Mouse (Mus musculus) induced T-regulatory cell, adult 2 months (primary cell): ENCODE measurements around the gene Ctnnal1.
"Not testable (repeated sequence)": the region's sequence is repeated elsewhere in the genome, so short reads cannot be mapped to it uniquely, and the experiment has no call there.

Experiments used
- DNase-seq: peaks from one replicate; pipeline ENCODE4 v3.0.0-alpha.2; 2012; ENCODE audit warnings: low read depth

The Ctnnal1 gene

DNA sequence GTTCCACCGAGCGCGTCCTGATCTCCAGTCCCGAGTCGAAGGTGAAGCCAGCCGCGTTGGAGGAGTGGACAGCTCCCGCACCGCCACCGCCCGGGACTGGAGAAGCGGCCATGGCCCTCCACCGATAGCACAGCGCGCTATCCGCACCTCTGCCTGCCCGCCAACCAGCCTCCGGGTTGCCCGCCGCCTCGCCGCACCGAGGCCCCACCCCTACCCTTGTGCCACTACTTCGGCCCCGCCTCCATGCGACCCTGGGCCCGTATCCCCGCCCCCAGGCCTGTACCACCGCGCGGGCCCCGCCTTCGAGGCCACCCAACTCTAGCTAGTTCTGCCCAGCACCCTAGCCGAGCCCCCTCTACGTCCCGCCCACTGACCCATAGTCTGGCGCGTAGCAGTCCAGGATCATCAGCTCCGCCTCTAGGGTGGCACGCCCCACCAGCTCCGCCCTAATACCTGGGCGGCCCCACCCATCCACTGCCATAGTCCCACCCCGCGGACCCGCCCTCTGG lies at the start of gene Ctnnal1:
Gene Ctnnal1, minus strand, starts transcription at position 186 of the 509 bp plus-strand sequence.
- peak; percentile 82 for DNase-seq

DNA sequence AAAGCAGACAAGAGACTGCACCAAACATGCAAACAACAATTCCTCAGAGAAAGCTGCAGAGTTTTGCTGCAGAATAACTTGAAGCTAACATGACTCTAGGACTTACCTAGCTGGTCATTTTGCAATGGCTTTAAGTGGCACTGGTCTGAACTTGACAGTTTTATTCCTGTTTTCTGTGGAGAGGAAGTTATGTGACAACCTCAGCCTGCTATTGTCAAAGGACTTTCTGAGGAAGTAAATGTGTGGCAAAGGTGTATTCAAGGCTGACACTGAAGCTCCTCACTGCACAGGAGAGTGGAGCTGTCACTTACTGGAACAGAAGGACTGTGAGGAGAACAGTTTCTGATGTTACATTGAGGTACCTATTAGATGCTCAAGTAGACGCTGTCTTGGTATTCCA lies 49.8 kb upstream of the Ctnnal1 start:
- no peak for DNase-seq

DNA sequence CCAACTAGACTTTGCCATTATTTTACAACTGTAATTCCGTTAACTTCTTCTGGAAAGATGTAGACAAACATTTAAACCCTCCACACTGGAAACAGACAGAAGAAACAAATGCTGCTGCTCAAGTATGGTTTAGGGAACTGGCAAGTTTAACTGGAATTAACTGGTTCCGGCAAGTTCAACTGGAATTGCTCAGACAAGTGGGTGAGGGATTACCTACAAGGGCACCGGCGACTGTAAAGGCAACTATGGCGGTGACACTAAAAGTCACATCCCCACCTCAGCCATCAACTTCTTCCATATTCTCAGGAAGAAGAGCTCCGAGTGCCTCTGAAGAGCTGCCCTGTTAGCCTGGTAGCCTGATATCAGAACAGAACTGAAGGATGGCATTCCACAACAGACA lies 49.4 kb upstream of the Ctnnal1 start:
- DNase-seq = no peak

DNA sequence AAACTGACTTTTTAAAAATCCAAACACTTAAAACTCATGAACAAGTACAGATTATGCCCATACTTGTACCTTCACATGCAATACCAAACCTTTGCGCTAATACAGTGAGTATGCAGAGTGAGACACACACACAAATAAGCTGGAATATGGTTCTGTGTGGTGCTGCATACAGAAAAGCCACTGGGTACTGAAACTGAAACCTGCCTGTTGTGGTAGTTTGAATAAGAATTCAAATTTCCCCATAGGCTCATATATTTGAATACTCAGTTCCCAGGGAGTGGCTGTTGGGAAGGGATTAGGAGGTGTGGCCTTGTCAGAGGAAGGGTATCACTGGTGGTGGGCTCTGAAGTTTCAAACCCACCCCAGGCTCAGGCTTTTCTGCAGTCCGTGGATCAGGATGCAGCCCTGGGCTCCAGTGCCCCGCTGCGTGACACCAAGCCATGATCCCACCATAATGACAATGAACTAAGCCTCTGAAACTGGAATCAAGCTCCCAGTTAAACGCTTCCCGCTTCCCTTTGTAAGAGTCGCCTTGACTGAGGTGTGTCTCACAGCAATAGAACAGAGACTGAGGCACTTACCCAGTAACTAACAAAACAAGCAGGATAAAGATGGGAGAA lies 47.5 kb upstream of the Ctnnal1 start:
- DNase-seq = no peak

DNA sequence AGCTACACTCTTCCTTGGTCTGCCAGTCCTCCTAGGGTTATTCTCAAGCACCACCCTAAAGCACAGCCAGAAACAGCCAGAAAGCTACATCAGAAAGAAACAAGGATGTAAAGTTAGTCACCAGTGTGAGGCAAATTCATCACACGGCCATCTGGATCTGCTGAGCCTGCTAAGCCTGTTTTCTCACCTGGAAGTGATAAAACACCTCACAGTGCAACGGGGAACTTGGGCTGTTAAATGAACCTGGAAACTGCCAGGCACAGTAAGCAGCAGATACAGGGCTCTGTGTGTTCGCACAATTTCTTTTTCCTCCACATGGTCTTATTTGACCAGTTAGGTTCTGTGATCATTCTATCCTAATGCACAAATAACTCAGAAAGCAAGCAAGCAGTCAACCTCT lies 44.6 kb upstream of the Ctnnal1 start:
- no peak for DNase-seq

DNA sequence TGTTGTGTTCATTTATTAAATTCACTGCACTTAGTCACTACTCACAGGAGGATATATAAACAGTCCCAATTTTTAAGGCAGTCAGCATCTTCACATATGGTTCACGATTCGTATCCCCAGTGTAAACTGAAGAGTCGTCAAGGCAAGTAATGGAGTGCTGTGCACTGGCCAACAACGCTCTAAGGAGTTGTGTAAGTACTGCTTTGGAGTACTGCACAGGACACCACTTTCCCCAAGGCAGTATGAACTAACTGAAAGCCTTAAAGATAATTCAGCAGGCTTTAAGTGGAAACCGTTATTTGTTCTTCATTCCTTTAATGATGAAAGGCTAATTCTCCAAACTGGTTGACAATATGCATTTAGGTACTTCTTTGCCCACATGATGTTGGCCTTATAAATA lies 42.7 kb upstream of the Ctnnal1 start:
- DNase-seq = no peak

DNA sequence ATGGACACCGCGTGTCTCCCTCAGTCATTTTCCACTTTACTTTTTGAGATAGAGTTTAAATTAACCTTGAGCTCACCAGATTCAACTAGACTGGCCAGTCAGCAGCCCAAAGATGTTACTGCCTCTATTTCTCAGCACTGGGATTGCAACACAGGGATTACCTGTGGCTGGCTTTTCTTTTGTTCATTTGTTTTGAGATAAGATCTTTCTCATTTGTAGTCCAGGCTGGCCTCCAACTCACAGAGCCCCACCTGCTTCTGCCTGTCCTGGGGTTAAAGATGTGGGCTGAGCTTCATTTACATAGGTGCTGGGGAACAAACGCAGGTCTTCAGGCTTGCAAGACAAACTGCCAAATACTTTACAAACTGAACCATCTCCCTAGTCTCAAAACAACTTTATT lies 41.9 kb upstream of the Ctnnal1 start:
- DNase-seq = no peak

DNA sequence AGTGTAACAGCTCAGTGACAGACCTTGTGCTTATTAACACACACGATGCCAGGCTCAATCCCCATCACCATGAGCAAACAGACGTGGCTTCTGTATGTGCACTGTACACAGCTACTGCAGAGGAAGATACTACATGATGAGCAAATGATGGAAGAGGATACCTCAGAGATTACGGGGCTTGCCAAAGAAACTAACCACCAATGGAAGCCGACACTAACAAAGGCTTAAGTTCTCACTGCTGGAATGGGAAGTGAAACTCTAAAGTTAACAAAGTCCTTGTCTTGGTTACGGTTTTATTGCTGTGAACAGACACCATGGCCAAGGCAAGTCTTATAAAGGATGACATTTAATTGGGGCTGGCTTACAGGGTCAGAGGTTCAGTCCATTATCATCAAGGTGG lies 40.5 kb upstream of the Ctnnal1 start:
- no peak for DNase-seq

DNA sequence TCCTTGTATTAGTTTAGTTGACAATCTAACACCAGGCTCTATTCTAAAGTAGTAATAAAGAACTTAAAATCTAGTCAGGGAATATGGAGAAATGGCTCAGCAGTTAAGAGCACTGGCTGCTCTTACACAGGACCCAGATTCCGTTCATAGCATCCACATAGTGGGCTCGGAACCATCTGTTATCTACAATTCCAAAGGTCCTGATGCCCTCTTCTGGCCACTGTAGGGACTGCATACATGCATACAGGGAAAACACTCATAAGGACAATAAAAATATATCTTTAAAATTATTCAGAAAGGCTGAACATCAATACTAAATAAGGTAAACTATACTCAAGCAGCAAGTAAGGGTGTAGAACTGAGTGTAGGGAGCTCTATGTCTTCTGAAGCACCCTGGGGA lies 36.7 kb upstream of the Ctnnal1 start:
- peak; percentile 42 for DNase-seq

DNA sequence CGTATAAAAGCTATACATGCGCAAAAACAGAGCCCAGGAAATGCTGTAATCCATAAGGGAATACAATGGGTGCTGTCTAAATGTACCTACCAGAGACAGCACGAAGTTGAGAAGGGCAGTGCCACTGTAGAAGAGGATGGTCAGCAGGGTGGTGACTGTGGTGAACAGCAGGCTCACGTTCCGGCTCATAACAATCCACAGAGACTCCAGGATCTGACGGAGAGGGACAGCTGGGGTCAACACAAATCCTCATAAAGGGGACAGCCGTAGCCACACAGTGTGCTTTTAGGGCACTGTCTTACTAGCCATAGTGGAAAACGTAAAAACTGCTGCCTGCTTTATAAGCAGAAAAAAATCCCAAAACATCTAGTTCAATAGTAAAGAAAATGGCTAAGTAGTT lies 34.2 kb upstream of the Ctnnal1 start:
- no peak for DNase-seq

DNA sequence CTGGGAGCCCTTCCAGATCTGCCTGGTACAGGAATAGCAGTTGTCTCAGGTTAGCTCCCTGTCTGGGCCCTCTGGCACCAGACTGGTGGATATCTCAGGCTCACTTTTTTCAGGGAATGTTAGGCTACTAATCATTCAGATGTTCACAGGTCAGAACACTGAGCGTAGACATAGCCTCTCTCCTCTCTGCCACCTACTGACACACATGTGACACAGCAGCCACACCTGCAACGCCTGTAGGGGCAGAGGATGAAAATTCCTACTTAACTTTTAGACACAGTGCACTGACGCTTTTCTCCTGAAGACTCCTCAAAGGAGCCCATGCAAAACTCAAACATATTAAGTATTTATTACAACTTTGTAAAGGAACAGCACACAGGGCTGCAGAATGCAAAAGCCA lies 32.5 kb upstream of the Ctnnal1 start:
- DNase-seq = no peak

DNA sequence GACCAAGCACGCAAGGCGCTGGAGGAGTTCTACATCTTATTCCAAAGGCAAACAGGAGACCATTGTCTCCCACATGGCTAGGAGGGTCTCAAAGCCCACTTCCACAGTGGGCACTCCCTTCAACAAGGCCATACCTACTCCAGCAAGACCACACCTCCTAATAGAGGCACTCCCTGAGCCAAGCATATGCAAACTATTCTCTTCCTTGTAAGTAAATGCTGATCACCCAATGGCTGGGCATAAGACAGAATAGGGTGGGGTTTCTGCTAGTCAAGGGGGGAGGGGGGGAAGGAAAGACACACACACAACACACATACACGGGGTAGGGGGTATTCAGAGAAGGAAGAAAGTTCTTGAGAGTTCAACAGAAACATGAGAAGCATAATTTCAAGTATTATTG lies 29.2 kb upstream of the Ctnnal1 start:
- DNase-seq = no peak

DNA sequence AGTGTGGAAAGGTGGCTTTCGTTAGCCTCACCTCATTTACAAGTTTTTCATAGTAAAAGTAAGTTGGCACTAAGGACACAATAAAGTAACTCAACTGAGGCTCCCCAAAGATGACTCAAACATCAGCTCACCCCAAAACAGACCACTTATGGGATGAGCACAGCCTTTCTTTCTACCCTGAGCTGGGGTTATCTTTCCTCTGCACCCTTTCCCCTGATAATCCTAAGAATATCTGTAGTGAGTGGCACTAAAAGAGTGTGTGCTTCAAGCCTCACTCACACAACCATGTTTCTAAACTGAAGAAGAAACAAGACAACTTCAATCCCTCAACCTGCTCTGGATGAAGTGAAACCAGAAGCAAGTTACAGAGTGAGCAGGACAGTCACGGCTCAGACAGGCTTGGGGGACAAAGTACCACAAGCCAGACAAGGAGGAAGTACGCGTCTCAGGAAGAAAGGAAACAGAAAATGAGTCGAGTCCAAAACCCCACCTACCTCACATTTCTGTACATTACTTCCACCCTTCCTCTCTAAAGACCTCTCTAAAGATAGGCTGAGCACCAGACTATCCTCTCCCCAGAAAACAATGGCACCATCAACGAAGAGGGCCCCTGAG lies 27.6 kb upstream of the Ctnnal1 start:
- peak; percentile 21 for DNase-seq

DNA sequence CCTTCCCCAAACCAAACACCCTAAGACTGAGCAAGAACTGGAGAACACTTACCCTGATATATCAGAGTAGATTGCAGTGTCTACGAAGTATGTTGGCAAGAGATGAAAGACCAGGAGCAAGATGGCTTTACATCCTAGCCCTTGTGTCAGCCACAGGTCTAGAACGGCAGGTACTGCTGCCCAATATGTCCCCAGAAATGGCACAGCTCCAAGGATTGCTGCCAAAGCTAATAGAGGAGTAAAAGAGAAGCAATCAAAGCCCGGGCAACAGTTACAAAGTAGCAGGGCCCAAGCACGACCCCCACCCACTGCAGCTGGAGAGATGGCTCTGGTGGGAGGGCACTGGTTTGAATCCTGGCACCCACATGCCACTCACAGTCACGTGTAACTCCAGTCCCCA lies 23.5 kb upstream of the Ctnnal1 start:
- DNase-seq = no peak

DNA sequence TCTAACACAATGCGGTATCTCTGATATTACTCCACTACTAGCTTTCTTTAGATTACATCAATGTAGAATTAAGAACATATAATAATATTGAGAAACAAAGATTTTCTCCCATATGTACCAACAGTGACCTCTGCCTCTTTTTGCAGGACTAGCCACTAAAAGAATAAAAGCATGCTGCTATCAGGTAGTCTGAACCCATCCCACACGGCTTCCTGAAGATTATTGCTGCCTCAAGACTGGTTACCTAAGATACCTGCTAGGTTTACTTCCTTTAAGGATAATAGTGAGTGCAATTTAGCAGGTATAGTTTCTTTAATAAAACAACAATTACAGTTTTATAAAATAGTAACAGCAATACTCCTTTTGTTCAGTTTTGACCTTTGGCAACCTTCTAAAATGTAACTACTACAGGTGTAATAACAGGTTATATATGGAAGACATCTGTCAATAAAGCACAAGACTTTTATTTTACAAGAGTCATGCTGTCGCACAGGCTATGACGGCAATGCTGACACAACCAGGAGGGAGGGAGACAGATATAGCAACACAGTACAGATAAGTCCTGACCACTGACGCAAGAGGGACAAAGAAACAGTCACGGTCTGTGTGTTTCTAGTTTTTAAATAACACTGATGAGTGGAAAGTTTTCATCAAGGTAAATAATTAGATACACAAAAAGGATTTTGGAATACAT lies 21.4 kb upstream of the Ctnnal1 start:
- DNase-seq = no peak

DNA sequence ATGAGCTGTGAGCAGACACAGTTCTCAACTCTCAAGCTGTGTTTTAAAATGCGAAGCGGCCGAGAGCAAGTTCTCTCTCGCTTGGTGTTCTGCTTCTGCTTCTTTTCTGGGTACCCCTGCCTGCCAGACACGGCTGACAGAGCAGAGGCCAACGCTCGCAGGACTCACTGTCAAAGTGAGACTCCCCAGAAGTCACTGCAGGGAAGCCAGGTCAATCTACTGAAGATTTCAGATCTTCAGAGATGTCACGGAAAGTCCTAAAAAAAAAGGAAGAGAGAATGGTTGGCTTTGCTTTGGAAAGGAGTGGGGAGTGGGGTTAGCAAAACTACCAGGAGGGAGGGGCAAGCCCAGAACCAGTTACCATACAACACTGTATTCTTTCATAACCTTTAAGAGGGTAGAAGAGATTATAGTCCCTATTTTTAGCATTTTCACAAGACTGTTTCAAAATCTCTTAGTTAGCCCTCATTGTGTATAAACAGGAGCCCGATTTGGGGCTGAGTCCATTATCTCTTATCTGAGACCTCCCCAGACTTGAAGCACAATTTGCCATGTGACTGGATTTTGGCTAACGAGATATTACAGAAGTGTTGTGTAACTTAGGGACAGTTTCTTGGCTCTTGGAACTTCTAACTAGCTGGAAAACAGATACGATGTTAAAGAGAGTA lies 15.2 kb upstream of the Ctnnal1 start:
- DNase-seq = no peak

DNA sequence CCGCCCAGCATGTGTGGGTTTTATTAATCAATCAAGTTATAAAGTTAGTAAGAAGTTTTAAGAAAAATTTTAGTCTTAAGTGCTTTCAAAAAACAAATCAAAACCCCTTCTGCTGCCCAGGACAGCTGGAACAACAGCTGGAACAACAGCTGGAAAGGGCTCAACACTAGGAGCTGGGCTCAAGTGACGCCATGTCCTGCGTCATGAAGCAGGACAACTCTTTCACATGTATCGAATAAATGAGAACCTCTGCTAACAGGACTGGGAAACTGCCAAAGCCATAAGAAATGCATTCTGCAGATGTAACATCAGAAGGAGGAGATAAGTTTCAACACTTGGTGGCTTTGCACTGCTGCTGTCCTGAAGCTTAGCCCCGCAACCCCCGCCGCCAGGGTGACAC lies 14.0 kb upstream of the Ctnnal1 start:
- DNase-seq = no peak

DNA sequence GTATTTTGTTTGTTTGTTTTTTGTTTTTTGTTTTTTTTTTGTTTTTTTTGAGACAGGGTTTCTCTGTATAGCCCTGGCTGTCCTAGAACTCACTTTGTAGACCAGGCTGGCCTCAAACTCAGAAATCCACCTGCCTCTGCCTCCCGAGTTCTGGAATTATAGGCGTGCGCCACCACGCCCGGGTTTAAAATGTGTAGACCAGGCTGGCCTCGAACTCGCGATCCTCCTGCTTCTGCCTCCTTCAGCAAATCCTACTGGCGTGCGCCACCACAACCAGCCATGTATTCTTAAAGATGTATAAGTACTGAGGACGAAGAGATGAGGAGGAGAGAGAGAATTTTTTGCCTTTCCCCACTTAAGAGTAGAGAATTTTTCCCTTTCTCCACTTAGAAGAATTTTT lies 5.6 kb upstream of the Ctnnal1 start:
- DNase-seq = not testable (repeated sequence)

DNA sequence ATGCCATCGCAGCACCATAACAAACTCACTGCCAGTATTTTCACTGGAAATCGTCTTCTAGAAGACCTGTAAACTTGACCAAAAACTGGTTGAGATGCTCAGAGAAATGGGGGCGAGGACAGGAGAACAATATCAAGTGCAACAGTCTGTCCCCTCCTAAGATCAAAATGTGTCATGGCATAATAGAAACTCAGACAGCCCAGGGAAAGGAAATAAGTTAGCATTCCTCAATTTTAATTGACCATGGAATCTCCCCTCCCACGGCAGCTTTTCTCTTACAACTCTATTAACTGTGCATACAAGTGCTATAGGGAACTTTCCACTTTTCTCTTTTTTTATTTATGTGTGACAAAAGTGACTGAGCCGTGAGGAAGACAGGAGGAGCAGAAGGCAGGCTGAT lies 2.8 kb upstream of the Ctnnal1 start:
- DNase-seq = no peak

DNA sequence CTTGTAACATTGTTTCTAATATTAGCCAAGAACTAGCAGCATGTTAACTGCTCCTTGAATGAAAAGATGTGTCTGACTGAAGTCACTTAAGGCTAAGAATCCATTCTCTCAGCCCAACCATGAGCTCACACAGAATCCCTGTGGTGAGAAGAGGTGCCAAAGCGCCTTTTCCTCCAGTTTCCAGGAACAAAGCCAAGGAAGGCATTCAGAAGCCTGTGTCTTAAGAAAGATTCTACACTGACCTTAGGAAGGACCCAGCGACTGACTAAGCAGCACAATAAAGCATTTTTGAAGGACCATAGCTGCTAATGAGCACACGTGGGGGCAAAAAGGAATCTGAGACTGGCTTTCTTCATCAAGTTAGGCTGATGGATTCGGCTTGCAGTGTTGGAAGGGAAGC lies 983 bp upstream of the Ctnnal1 start:
- DNase-seq = peak; percentile 11

DNA sequence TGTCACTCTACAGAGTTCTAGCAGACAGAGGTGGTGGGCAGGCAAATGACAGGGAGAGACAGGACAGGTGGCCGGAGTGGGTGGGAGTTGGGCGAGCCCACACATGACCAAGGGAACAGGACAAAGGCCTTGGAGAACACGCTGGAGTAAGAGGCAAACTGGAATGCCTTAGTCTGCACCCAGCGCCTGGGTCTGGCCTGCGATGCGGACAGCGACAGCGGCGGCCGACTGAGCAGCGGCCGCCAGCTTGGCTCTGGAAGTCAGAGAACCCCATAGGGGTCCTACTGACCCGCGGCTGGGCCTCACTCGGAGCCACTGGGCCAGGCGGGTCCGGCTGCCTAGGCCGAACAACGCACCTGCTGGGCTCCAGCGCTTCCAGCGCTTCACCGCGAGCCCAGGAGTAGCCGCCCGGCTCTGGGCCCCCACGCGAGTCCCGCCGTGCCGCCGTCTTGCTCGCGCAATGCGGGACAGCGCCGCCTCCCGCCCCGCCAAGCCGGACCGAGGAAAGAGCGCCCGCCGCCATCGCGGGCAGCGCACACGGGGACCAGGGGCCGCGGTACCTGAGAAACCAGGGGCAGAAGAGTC lies 479 bp downstream of the Ctnnal1 start:
- DNase-seq = no peak

DNA sequence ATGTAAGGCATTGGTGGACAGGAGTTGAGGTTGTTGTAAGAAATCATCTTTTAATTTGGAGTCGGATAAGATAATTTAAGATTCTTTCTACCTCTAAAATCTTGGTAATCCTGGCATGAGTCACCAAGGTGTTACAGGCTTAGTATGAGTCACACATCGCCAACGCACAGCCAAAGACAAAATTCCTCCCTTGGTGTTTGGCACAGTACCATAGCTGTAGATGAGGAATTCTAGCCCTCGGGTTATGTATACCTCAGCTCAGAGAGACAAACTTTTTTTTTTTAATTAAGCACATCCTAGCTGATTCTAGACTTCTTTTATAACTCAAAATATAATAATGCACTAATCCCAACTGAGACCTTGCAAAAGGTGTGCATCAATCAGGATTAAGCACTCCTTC lies 972 bp downstream of the Ctnnal1 start:
- DNase-seq = peak; percentile 28

DNA sequence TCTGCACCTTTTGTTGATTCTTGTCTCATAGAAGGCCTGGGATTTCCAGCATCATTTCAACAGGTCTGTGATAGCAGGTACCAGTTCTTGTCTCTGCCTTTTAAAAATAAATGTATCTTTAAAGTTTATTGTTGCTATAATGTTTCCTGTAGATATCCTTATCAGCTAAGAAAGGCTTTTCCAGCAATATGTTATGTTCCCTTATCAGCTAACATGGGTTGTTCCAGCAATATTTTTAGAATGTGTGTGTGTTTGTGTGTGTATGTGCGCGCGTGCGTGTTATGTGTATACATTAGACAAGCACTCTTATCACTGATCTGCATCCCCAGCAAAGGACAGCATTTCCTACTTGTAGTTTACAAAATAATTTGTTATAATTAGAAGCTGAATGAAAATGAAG lies 3.4 kb downstream of the Ctnnal1 start:
- no peak for DNase-seq
